Mouse (Mus musculus): ENCODE measurements around the gene Birc2. TPM values are rescaled to one million over a fixed set of nuclear protein-coding genes. Genes with fewer than 3 reads are reported as not detected.

Gene Birc2
- polyA plus RNA-seq, 1 experiment from 2014 or later, result 45.9 TPM

- no peak for DNase-seq (ENCODE audit: low spot score)
- no peaks in the 10 kb centered on the region for H3K9me3 ChIP-seq (replicated peaks; ENCODE audit: control insufficient read depth, low read length)
These were observed 15.7 kb upstream of the Birc2 start for GRCm38 (mm10) chr9:7852346-7853230.

GRCm38 (mm10) chr9:7851841-7852240 lies 15.0 kb upstream of the Birc2 start:
- no peaks in the 10 kb centered on the region for H3K36me3 ChIP-seq (replicated peaks; ENCODE audit: control insufficient read depth, insufficient read depth, low read depth, low read length)
- H3K27ac ChIP-seq (replicated peaks; ENCODE audit: low read depth, low read length), result no peak overlapping the region
- 85% methylated on average over 8 of the region's 8 CpGs for WGBS
- no peak overlapping the region for H3K4me2 ChIP-seq (ENCODE audit: low read depth, low read length)
- H3K9ac ChIP-seq (replicated peaks; ENCODE audit: low read length), result no peak overlapping the region
- no peak for ATAC-seq (replicated peaks; ENCODE audit: insufficient number of reproducible peaks, low FRiP score, low TSS enrichment, low read depth)
- DNase-seq (ENCODE audit: low spot score), result no peak
- no peaks in the 10 kb centered on the region for H3K27me3 ChIP-seq (ENCODE audit: control insufficient read depth, insufficient read depth, low read length)
- H3K9me3 ChIP-seq (replicated peaks; ENCODE audit: control insufficient read depth, low read length), result no peaks in the 10 kb centered on the region
- H3K4me3 ChIP-seq (ENCODE audit: low read depth, low read length), result no peak overlapping the region
- no peaks in the 10 kb centered on the region for H3K4me1 ChIP-seq (ENCODE audit: control insufficient read depth, insufficient read depth, low read length)

More at GRCm38 (mm10) chr9:7852346-7853230, 15.7 kb upstream of the Birc2 start:
- no peak overlapping the region for H3K4me2 ChIP-seq (ENCODE audit: low read depth, low read length)
- H3K4me3 ChIP-seq (ENCODE audit: low read depth, low read length), result no peak overlapping the region
- no peaks in the 10 kb centered on the region for H3K36me3 ChIP-seq (replicated peaks; ENCODE audit: control insufficient read depth, insufficient read depth, low read depth, low read length)
- WGBS, result 90% methylated on average over 4 of the region's 4 CpGs
- H3K9ac ChIP-seq (replicated peaks; ENCODE audit: low read length), result no peak overlapping the region
- no peak for ATAC-seq (replicated peaks; ENCODE audit: insufficient number of reproducible peaks, low FRiP score, low TSS enrichment, low read depth)
- H3K4me1 ChIP-seq (ENCODE audit: control insufficient read depth, insufficient read depth, low read length), result no peaks in the 10 kb centered on the region
- H3K27ac ChIP-seq (replicated peaks; ENCODE audit: low read depth, low read length), result no peak overlapping the region
- H3K27me3 ChIP-seq (ENCODE audit: control insufficient read depth, insufficient read depth, low read length), result no peaks in the 10 kb centered on the region

GRCm38 (mm10) chr9:7848191-7848590 lies 11.3 kb upstream of the Birc2 start:
- 93% methylated on average over 18 of the region's 18 CpGs for WGBS
- no peak for ATAC-seq (replicated peaks; ENCODE audit: insufficient number of reproducible peaks, low FRiP score, low TSS enrichment, low read depth)

GRCm38 (mm10) chr9:7846667-7847199 lies 9.9 kb upstream of the Birc2 start:
- H3K4me1 ChIP-seq (ENCODE audit: control insufficient read depth, insufficient read depth, low read length), result no peaks in the 10 kb centered on the region
- no peaks in the 10 kb centered on the region for H3K9me3 ChIP-seq (replicated peaks; ENCODE audit: control insufficient read depth, low read length)
- no peak overlapping the region for H3K4me3 ChIP-seq (ENCODE audit: low read depth, low read length)
- no peaks in the 10 kb centered on the region for H3K27me3 ChIP-seq (ENCODE audit: control insufficient read depth, insufficient read depth, low read length)
- DNase-seq (ENCODE audit: low spot score) (no peak), ATAC-seq (replicated peaks; ENCODE audit: insufficient number of reproducible peaks, low FRiP score, low TSS enrichment, low read depth) (no peak)
- no peaks in the 10 kb centered on the region for H3K36me3 ChIP-seq (replicated peaks; ENCODE audit: control insufficient read depth, insufficient read depth, low read depth, low read length)
- 89% methylated on average over 1 of the region's 1 CpGs for WGBS
- H3K9ac ChIP-seq (replicated peaks; ENCODE audit: low read length), result no peak overlapping the region
- no peak overlapping the region for H3K4me2 ChIP-seq (ENCODE audit: low read depth, low read length)
- no peak overlapping the region for H3K27ac ChIP-seq (replicated peaks; ENCODE audit: low read depth, low read length)

More at GRCm38 (mm10) chr9:7848191-7848590, 11.3 kb upstream of the Birc2 start:
- Histone ChIP-seq H3K4me3 (ENCODE audit: low read depth, low read length) (no peak overlapping the region), H3K27ac (replicated peaks; ENCODE audit: low read depth, low read length) (no peak overlapping the region), H3K4me2 (ENCODE audit: low read depth, low read length) (no peak overlapping the region), H3K4me1 (ENCODE audit: control insufficient read depth, insufficient read depth, low read length) (no peaks in the 10 kb centered on the region), H3K9me3 (replicated peaks; ENCODE audit: control insufficient read depth, low read length) (no peaks in the 10 kb centered on the region), H3K9ac (replicated peaks; ENCODE audit: low read length) (no peak overlapping the region), H3K36me3 (replicated peaks; ENCODE audit: control insufficient read depth, insufficient read depth, low read depth, low read length) (no peaks in the 10 kb centered on the region), H3K27me3 (ENCODE audit: control insufficient read depth, insufficient read depth, low read length) (no peaks in the 10 kb centered on the region)
- DNase-seq (ENCODE audit: low spot score), result no peak

- Histone ChIP-seq H3K4me3 (ENCODE audit: low read depth, low read length) (no peak overlapping the region), H3K36me3 (replicated peaks; ENCODE audit: control insufficient read depth, insufficient read depth, low read depth, low read length) (no peaks in the 10 kb centered on the region), H3K27ac (replicated peaks; ENCODE audit: low read depth, low read length) (no peak overlapping the region), H3K9ac (replicated peaks; ENCODE audit: low read length) (no peak overlapping the region), H3K27me3 (ENCODE audit: control insufficient read depth, insufficient read depth, low read length) (no peaks in the 10 kb centered on the region), H3K9me3 (replicated peaks; ENCODE audit: control insufficient read depth, low read length) (no peaks in the 10 kb centered on the region), H3K4me2 (ENCODE audit: low read depth, low read length) (no peak overlapping the region), H3K4me1 (ENCODE audit: control insufficient read depth, insufficient read depth, low read length) (no peaks in the 10 kb centered on the region)
- ATAC-seq (replicated peaks; ENCODE audit: insufficient number of reproducible peaks, low FRiP score, low TSS enrichment, low read depth) (no peak), DNase-seq (ENCODE audit: low spot score) (no peak)
- WGBS, result 81% methylated on average over 4 of the region's 4 CpGs
These were observed 8.5 kb upstream of the Birc2 start for GRCm38 (mm10) chr9:7845216-7845895.

GRCm38 (mm10) chr9:7841221-7841620 lies 4.4 kb upstream of the Birc2 start:
- no peak overlapping the region for H3K9ac ChIP-seq (replicated peaks; ENCODE audit: low read length)
- H3K4me2 ChIP-seq (ENCODE audit: low read depth, low read length), result no peak overlapping the region
- WGBS, result 72% methylated on average over 6 of the region's 6 CpGs
- no peak for ATAC-seq (replicated peaks; ENCODE audit: insufficient number of reproducible peaks, low FRiP score, low TSS enrichment, low read depth)
- no peak for DNase-seq (ENCODE audit: low spot score)
- H3K36me3 ChIP-seq (replicated peaks; ENCODE audit: control insufficient read depth, insufficient read depth, low read depth, low read length), result no peaks in the 10 kb centered on the region
- no peak overlapping the region for H3K4me3 ChIP-seq (ENCODE audit: low read depth, low read length)
- H3K27ac ChIP-seq (replicated peaks; ENCODE audit: low read depth, low read length), result no peak overlapping the region
- H3K27me3 ChIP-seq (ENCODE audit: control insufficient read depth, insufficient read depth, low read length), result no peaks in the 10 kb centered on the region
- no peaks in the 10 kb centered on the region for H3K9me3 ChIP-seq (replicated peaks; ENCODE audit: control insufficient read depth, low read length)
- H3K4me1 ChIP-seq (ENCODE audit: control insufficient read depth, insufficient read depth, low read length), result no peaks in the 10 kb centered on the region

- Histone ChIP-seq H3K4me3 (ENCODE audit: low read depth, low read length) (peak overlapping the region; percentile 49), H3K27me3 (ENCODE audit: control insufficient read depth, insufficient read depth, low read length) (no peaks in the 10 kb centered on the region), H3K9me3 (replicated peaks; ENCODE audit: control insufficient read depth, low read length) (no peaks in the 10 kb centered on the region), H3K27ac (replicated peaks; ENCODE audit: low read depth, low read length) (peak overlapping the region; percentile 83), H3K9ac (replicated peaks; ENCODE audit: low read length) (peak overlapping the region; percentile 70), H3K4me1 (ENCODE audit: control insufficient read depth, insufficient read depth, low read length) (no peaks in the 10 kb centered on the region), H3K36me3 (replicated peaks; ENCODE audit: control insufficient read depth, insufficient read depth, low read depth, low read length) (no peaks in the 10 kb centered on the region; the same call in 1 of the 2 replicates), H3K4me2 (ENCODE audit: low read depth, low read length) (peak overlapping the region; percentile 67)
- DNase-seq (ENCODE audit: low spot score), result peak; percentile 51
- ATAC-seq (replicated peaks; ENCODE audit: insufficient number of reproducible peaks, low FRiP score, low TSS enrichment, low read depth), result peak; percentile 34
- 19% methylated on average over 14 of the region's 14 CpGs for WGBS
These were observed 1.1 kb upstream of the Birc2 start for GRCm38 (mm10) chr9:7837806-7838440.
